Mouse (Mus musculus) brain, embryonic 14.5 days (tissue): ENCODE results near the gene Nrde2.

Source experiments
- CTCF ChIP-seq: fragments of 200-500 bp; IDR thresholded peaks from 2 replicates; pipeline ENCODE4 v1.5.1; 2012; ENCODE audit warnings: inconsistent platforms, mild to moderate bottlenecking, moderate library complexity, borderline replicate concordance; ENCODE audit not compliant: insufficient read depth, insufficient read length; ENCODE audit errors: extremely low read depth
- POLR2A ChIP-seq: fragments of 200-500 bp; IDR thresholded peaks from 2 replicates; pipeline ENCODE4 v1.6.1; 2012; ENCODE audit warnings: mild to moderate bottlenecking, inconsistent platforms, borderline replicate concordance; ENCODE audit not compliant: poor library complexity, insufficient read depth, insufficient read length, severe bottlenecking; ENCODE audit errors: extremely low read depth

DNA sequence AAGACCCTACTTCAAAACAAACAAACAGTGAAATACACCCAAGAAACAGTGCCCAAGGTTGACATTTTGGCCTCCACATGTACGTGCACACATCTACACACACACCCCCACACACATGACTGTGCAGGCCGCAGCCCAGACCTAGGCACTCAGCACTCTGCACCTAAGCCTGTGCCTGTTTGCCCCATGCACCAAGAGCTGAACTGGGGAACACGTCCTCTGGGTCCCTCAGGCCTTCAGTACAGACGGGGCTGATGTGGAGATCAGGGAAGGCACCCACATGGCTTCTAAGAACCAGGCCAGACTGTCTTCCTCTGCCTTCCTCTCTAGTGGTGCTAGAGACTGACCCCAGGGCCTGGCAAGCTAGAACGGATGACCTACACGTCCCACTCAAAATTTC is 30.9 kb downstream of the Nrde2 start:
- no peak for TF ChIP-seq CTCF
- no peak for TF ChIP-seq POLR2A
